Mouse (Mus musculus) spleen, adult 2 months (tissue): ENCODE data around the gene Aifm2.

Experiments used
- CTCF ChIP-seq: fragments of 200-500 bp; IDR thresholded peaks from 2 replicates; pipeline ENCODE4 v1.5.1; 2011; ENCODE audit warnings: mild to moderate bottlenecking, inconsistent platforms; ENCODE audit not compliant: insufficient read depth, insufficient read length, insufficient replicate concordance; ENCODE audit errors: extremely low read depth
- POLR2A ChIP-seq: fragments of 200-500 bp; IDR thresholded peaks from 2 replicates; pipeline ENCODE4 v1.6.1; 2011; ENCODE audit warnings: low read depth, low read length, inconsistent platforms

DNA sequence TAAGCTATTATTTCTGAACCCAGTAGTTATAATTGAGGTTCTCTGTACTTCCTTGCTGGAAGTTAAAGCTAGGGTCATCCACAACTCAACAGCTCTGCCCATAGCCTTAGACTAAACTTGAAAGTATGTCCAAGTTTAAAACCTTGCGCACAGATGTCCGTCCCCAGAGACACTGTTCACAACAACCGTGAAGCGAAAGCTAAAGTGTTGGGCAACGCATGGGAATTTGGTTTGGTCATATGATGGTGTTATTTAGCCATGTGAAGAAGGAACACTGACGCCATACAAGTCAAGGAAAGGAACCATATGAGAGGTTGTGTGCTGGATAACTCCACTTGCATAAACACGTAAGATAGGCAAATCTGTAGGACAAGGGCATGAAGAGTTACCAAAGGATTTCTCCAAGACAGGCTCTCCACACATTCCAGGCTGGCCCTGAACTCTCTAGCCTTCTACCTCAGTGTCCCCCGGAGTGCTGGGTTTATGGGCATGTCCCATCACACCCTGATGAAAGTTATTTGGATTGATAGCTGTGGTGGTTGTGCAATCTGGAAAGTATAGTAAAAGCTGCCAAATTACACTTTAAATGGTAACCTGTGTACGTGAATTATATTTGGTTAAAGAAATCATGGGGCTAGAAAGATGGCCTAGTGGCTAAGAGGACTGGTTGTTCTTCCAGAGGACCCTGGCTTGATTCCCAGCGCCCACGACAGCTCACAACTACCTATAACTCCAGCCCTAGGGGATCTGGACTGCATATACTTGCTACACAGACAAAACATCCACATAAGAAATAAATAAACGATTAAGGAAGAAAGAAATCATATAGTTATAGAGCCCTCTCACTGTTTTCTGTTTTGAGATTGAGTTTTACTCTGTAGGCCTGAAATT, 2.6 kb downstream of the Aifm2 start:
- no peak for TF ChIP-seq CTCF
- no peak for TF ChIP-seq POLR2A
